Mouse (Mus musculus) midbrain, embryonic 14.5 days (tissue): ENCODE results near the gene Lsm4. TPM values are rescaled to one million over a fixed set of nuclear protein-coding genes. Genes with fewer than 3 reads are reported as not detected.

ENCODE experiments used
- polyA plus RNA-seq: library from polyadenylated mRNA; unstranded; fragments of >200 nt; fragmentation: Nextera tagmentation; extraction: Ambion mirVana; gene quantifications from 2 replicates; pipeline ENCODE4 v1.2.1, GENCODE M21; 2014

The Lsm4 gene
- polyA plus RNA-seq, 1 experiment from 2014 or later = 175 TPM

Other genes with a start within 250 kb of the Lsm4 start
- 43.9 and 51.7 TPM in 2 replicates for gene Crtc1, start 233.7 kb upstream of the Lsm4 start, polyA plus RNA-seq
- 24.2 and 27.2 TPM in 2 replicates for gene Klhl26, start 196.3 kb upstream of the Lsm4 start, polyA plus RNA-seq
- gene Tmem59l, start 185.9 kb upstream of the Lsm4 start, polyA plus RNA-seq = 104 and 143 TPM in 2 replicates
- gene Crlf1, start 180.1 kb upstream of the Lsm4 start, polyA plus RNA-seq = 2.1 and 3.0 TPM in 2 replicates
- 152 and 190 TPM in 2 replicates for gene Rex1bd, start 166.5 kb upstream of the Lsm4 start, polyA plus RNA-seq
- gene Uba52, start 162.4 kb upstream of the Lsm4 start, polyA plus RNA-seq = 696 and 821 TPM in 2 replicates
- gene Fkbp8, start 145.5 kb upstream of the Lsm4 start, polyA plus RNA-seq = 328 and 408 TPM in 2 replicates
- 50.7 and 52.6 TPM in 2 replicates for gene Kxd1, start 145.3 kb upstream of the Lsm4 start, polyA plus RNA-seq
- 14.9 and 17.1 TPM in 2 replicates for gene Ell, start 133.8 kb upstream of the Lsm4 start, polyA plus RNA-seq
- gene Isyna1, start 78.9 kb upstream of the Lsm4 start, polyA plus RNA-seq = 91.9 and 101 TPM in 2 replicates
- gene Ssbp4, start 64.4 kb upstream of the Lsm4 start, polyA plus RNA-seq = 172 and 213 TPM in 2 replicates
- 0.34 and 1.1 TPM in 2 replicates for gene Lrrc25, start 57.1 kb upstream of the Lsm4 start, polyA plus RNA-seq
- gene Gdf15, start 40.8 kb upstream of the Lsm4 start, polyA plus RNA-seq = 0.16 and 0.20 TPM in 2 replicates
- gene Pgpep1, start 12.9 kb upstream of the Lsm4 start, polyA plus RNA-seq = 86.9 and 95.8 TPM in 2 replicates
- 104 and 119 TPM in 2 replicates for gene Jund, start 25.7 kb downstream of the Lsm4 start, polyA plus RNA-seq
- 0.05 TPM in 2 replicates for gene Iqcn, start 30.2 kb downstream of the Lsm4 start, polyA plus RNA-seq
- not detected in 2 replicates for gene Gm3336, start 45.3 kb downstream of the Lsm4 start, polyA plus RNA-seq
- 0.24 TPM in 1 of 2 replicates, not detected in the other for gene Pde4c, start 50.5 kb downstream of the Lsm4 start, polyA plus RNA-seq
- 407 and 464 TPM in 2 replicates for gene Rab3a, start 81.4 kb downstream of the Lsm4 start, polyA plus RNA-seq
- 37.1 and 39.0 TPM in 2 replicates for gene Mpv17l2, start 87.7 kb downstream of the Lsm4 start, polyA plus RNA-seq
- 79.2 and 84.7 TPM in 2 replicates for gene Pik3r2, start 103.5 kb downstream of the Lsm4 start, polyA plus RNA-seq
- 22.7 and 24.3 TPM in 2 replicates for gene Mast3, start 131.8 kb downstream of the Lsm4 start, polyA plus RNA-seq
- gene Il12rb1, start 135.2 kb downstream of the Lsm4 start, polyA plus RNA-seq = 0.45 TPM in 1 of 2 replicates, not detected in the other
- gene Arrdc2, start 166.5 kb downstream of the Lsm4 start, polyA plus RNA-seq = 7.1 and 7.5 TPM in 2 replicates
- gene Kcnn1, start 190.0 kb downstream of the Lsm4 start, polyA plus RNA-seq = 13.3 and 16.0 TPM in 2 replicates
- 149 and 178 TPM in 2 replicates for gene Ccdc124, start 200.7 kb downstream of the Lsm4 start, polyA plus RNA-seq
- gene Slc5a5, start 219.5 kb downstream of the Lsm4 start, polyA plus RNA-seq = 0.40 and 0.96 TPM in 2 replicates
- gene Rpl18a, start 224.2 kb downstream of the Lsm4 start, polyA plus RNA-seq = 2,701 and 2,857 TPM in 2 replicates
- gene Map1s, start 232.7 kb downstream of the Lsm4 start, polyA plus RNA-seq = 46.5 and 54.0 TPM in 2 replicates